Mouse (Mus musculus): Measurements from ENCODE around the gene Fam43b.

DNA sequence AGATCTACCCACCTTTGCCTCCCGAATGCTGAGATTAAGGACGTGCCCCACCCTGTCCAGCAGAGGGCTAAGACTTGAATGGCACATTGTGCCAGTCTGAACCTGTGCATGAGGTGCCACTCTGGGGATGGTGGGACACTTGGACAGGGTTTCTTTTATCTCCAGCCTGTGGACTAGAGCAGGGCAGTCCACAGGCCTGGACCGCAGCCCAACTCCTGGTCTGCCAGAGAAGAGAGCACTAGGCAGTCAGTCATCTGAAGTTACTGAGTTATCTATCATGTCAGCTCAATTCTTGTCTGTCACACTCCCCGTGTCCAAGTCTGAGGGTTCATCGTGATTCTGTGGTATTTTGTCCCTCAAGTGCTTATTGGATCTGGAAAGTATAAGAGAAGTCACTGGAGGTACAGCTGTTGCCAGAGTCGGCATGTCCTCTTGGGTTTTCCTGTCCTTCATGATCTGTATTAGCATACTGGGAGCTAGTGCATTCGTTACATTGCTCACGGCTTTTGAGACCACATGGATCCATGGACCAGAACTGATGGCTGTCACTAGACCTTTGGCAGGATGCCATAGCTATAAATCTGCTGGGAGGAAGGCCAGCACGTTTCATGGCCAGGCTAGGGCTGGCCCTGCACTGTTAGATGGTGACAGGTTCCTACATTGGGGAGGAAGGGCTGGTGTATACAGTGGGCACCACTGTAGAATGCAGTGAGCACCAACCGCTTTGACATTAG is 42.7 kb downstream of the Fam43b start:
- TF ChIP-seq CTCF (IDR thresholded peaks at IDR 0.05; ENCODE audit: low read depth), result no peak
- no peak for TF ChIP-seq EP300 (IDR thresholded peaks at IDR 0.05; ENCODE audit: low read depth)
